Mouse (Mus musculus): ENCODE data around the gene Loxl1.

DNA sequence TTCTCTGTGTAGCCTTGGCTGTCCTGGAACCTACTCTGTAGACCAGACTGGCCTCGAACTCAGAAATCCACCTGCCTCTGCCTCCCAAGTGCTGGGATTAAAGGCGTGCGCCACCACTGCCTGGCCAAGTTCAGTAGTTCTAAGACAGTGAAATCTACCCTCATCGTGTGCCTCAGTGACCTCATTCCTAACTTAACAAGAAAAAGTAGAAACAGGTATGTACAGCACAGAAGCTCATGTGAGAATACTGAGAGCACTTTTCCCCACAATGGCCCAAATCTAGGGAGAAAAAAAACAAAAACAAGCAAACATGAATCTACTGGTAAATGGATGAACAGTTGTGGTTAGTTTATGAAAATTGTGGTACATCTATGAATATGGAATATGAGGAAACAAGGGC, 34.7 kb downstream of the Loxl1 start:
- TF ChIP-seq FLI1 (IDR thresholded peaks at IDR 0.05; ENCODE audit: low read length): no peak
- TF ChIP-seq GATA1 (IDR thresholded peaks at IDR 0.05; ENCODE audit: borderline replicate concordance, low read length): no peak
